Mouse (Mus musculus) hindbrain, embryonic 12.5 days (tissue): Measurements from ENCODE around the gene Ubl4b. TPM values are rescaled to one million over a fixed set of nuclear protein-coding genes. Genes with fewer than 3 reads are reported as not detected.
A peak's percentile ranks its signal among the peaks of the same experiment; 100 is the strongest.

Experiments
- ATAC-seq: fragments of 200-750 bp; cut with Nextera tagmentation; 2 replicates; pipeline ENCODE4 v1.8.0; 2017; ENCODE audit warnings: moderate TSS enrichment; ENCODE audit not compliant: low FRiP score
- H3K27ac ChIP-seq: fragments of 300-500 bp; sonication (generic); 2 replicates; pipeline ENCODE4 v1.5.1; 2016; ENCODE audit warnings: mild to moderate bottlenecking
- H3K27me3 ChIP-seq: fragments of 300-500 bp; sonication (generic); 2 replicates; pipeline ENCODE4 v1.6.1; 2016; ENCODE audit warnings: mild to moderate bottlenecking
- H3K36me3 ChIP-seq: fragments of 300-500 bp; sonication (generic); 2 replicates; pipeline ENCODE4 v1.6.1; 2016; ENCODE audit warnings: mild to moderate bottlenecking
- H3K4me1 ChIP-seq: fragments of 300-500 bp; sonication (generic); 2 replicates; pipeline ENCODE4 v1.6.1; 2016
- H3K4me2 ChIP-seq: fragments of 300-500 bp; sonication (generic); replicated peaks from 2 replicates; pipeline ENCODE4 v1.6.1; 2016; ENCODE audit warnings: mild to moderate bottlenecking
- H3K4me3 ChIP-seq: fragments of 300-500 bp; sonication (generic); 2 replicates; pipeline ENCODE4 v1.5.1; 2016; ENCODE audit warnings: mild to moderate bottlenecking
- H3K9ac ChIP-seq: fragments of 300-500 bp; sonication (generic); 2 replicates; pipeline ENCODE4 v1.6.1; 2016; ENCODE audit warnings: mild to moderate bottlenecking, moderate library complexity
- H3K9me3 ChIP-seq: fragments of 300-500 bp; sonication (generic); replicated peaks from 2 replicates; pipeline ENCODE4 v1.6.1; 2016; ENCODE audit warnings: mild to moderate bottlenecking
- WGBS: fragments of 180-500 bp; shearing (Covaris S2); methylation state at CpG from one replicate; pipeline ENCODE4 v1.1.7; 2016; 5-methylcytosine and 5-hydroxymethylcytosine counted together
- polyA plus RNA-seq: library from polyadenylated mRNA; unstranded; fragments of >200 nt; fragmentation: Nextera tagmentation; extraction: Ambion mirVana; gene quantifications from 2 replicates; pipeline ENCODE4 v1.2.1, GENCODE M21; 2016

Ubl4b gene
- not detected in 2 replicates for polyA plus RNA-seq

DNA sequence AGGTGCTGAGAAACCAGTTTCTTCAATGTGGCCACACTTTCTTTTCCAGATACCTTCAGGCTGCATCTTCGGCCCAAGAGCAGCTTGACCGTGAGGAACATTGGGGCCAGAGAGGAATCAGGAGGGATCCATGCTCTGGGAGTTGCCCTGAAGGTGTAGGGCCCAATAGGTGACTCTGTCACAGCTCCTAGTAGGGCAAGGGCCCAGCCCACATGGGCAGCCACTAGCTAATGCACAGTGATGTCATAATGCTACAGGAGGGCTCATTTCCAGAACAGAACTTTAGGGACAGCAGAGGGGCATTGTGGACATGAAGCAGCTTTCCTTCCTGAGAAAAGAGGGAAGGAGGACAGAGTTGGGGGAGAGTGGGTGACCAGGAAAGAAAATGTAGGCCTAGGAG, at the start of gene Ubl4b:
TSS of gene Ubl4b (minus strand) at position 232 of the 400 bp plus-strand sequence.
- Histone ChIP-seq H3K9ac (no peak within 1 kb of the TSS), H3K27me3 (no peaks in the 10 kb centered on the region; the same call in 1 of the 2 replicates), H3K36me3 (no peaks in the 10 kb centered on the region), H3K9me3 (no peaks in the 10 kb centered on the region), H3K4me2 (no peak within 1 kb of the TSS), H3K27ac (no peak within 1 kb of the TSS), H3K4me3 (no peak within 1 kb of the TSS), H3K4me1 (no peaks in the 10 kb centered on the region)
- WGBS, result 89% methylated on average over 2 of the region's 2 CpGs
- ATAC-seq, result no peak

GRCm38 (mm10) chr3:107600127-107600526, 45.3 kb upstream of the Ubl4b start:
- no peak overlapping the region for H3K27ac ChIP-seq
- 50% methylated on average over 6 of the region's 6 CpGs for WGBS
- no peak overlapping the region for H3K4me2 ChIP-seq
- peaks cover 78% of the 10 kb centered on the region for H3K27me3 ChIP-seq
- no peak for ATAC-seq
- no peak overlapping the region for H3K9ac ChIP-seq
- H3K4me1 ChIP-seq, result peaks cover 14% of the 10 kb centered on the region
- H3K4me3 ChIP-seq, result no peak overlapping the region
- H3K9me3 ChIP-seq, result no peaks in the 10 kb centered on the region
- no peaks in the 10 kb centered on the region for H3K36me3 ChIP-seq

DNA sequence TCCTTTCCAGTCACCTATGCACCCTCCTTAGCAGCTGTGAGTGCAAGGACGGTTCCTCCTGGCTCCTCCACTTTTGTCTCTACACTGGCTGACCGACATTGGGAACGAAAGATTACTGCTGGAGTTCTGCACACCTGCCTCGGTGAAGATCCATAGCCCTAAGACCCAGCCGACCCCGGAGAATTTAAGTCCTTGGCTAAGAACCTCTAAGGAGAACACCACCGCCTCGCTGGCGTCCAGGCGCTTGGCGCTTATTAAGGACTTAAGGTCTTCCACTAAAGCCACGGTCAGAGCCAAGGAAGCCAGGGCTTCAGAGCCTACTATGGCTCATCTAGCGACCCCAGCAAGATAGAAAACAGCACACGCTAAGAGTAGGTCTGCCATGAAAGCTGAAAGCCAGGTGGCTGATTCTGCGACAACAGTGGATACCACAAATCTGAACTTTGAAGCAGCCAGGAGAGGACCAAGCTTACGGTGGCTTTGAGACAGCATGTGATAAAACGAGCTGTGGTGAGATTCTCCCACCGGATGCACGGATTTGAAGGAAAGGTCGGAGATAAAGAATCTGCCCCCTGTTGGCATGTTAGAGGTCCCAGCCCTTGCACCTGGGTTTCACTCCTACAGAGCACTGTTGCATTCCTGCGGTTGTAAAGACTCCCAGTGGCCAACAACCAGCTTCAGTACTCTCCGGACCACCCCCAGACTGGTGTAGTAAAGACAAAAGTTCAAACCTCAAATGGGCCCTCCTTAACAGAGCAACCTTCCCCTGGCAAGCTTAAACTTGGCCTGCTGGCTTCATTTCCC, 42.9 kb upstream of the Ubl4b start:
- no peaks in the 10 kb centered on the region for H3K9me3 ChIP-seq
- H3K9ac ChIP-seq, result no peak overlapping the region
- 4% methylated on average over 22 of the region's 22 CpGs for WGBS
- no peak overlapping the region for H3K4me3 ChIP-seq
- H3K27me3 ChIP-seq, result peaks cover 92% of the 10 kb centered on the region
- no peak overlapping the region for H3K4me2 ChIP-seq
- no peak for ATAC-seq
- no peaks in the 10 kb centered on the region for H3K36me3 ChIP-seq
- no peak overlapping the region for H3K27ac ChIP-seq
- H3K4me1 ChIP-seq, result peaks cover 18% of the 10 kb centered on the region

DNA sequence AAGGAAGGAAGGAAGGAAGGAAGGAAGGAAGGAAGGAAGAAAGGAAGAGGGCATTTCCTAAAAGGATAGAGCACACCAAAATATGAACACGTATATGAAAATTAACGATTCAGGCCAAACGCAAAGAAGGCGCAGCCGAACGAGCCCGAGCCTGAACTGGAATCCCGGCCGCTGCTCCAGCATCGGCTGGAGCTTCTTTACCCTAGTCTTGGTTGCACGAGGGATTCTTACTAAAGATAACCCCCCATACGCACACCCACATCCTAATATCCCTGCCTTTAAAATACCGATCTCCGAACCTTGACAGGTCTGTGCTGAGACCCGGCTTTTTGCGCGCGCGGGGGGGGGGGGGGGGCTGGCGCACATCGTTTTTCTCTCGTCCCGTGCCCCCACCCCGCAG, 42.3 kb upstream of the Ubl4b start:
- peaks cover 18% of the 10 kb centered on the region for H3K4me1 ChIP-seq
- H3K9ac ChIP-seq, result no peak overlapping the region
- H3K4me2 ChIP-seq, result no peak overlapping the region
- H3K27me3 ChIP-seq, result peaks cover 93% of the 10 kb centered on the region
- H3K4me3 ChIP-seq, result no peak overlapping the region
- H3K9me3 ChIP-seq, result no peaks in the 10 kb centered on the region
- WGBS, result 2% methylated on average over 20 of the region's 24 CpGs
- ATAC-seq, result no peak
- no peaks in the 10 kb centered on the region for H3K36me3 ChIP-seq
- no peak overlapping the region for H3K27ac ChIP-seq

DNA sequence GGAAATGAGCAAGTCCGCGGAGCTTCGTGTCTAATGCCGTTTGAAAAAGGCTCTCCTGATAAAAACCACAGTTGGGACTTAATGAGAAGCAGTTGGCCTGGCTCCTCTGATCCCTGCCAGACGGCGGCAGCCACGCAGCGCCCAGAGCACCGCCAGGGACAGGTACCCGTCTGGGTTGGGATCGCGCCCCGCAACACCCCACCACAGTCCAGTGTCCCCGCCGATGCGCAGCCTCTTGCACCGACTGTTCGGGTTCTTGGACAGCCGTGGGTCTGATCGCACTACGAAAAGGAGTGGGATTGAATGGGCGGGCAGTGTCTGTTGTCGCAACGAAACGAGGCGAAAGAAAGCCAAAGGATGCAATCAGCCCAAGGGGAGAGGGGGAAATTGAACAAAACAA, 41.7 kb upstream of the Ubl4b start:
- peaks cover 95% of the 10 kb centered on the region for H3K27me3 ChIP-seq
- H3K36me3 ChIP-seq, result no peaks in the 10 kb centered on the region
- 0 out of 2 replicates have a peak overlapping the region, but pooled peaks have one; percentile 5 for H3K4me2 ChIP-seq
- no peak overlapping the region for H3K27ac ChIP-seq
- ATAC-seq, result no peak
- no peak overlapping the region for H3K9ac ChIP-seq
- no peaks in the 10 kb centered on the region for H3K9me3 ChIP-seq
- WGBS, result under 1% methylated on average over 26 of the region's 26 CpGs
- H3K4me1 ChIP-seq, result peaks cover 18% of the 10 kb centered on the region
- H3K4me3 ChIP-seq, result peak overlapping the region; percentile 18

- Histone ChIP-seq H3K9ac (no peak overlapping the region), H3K36me3 (no peaks in the 10 kb centered on the region), H3K4me2 (no peak overlapping the region; the same call in 1 of the 2 replicates), H3K9me3 (no peaks in the 10 kb centered on the region), H3K27ac (no peak overlapping the region), H3K4me3 (peak overlapping the region; percentile 37), H3K27me3 (peaks cover 94% of the 10 kb centered on the region), H3K4me1 (peaks cover 18% of the 10 kb centered on the region)
- no peak for ATAC-seq
- under 1% methylated on average over 34 of the region's 34 CpGs for WGBS
These were observed 41.1 kb upstream of the Ubl4b start for GRCm38 (mm10) chr3:107595938-107596461.

DNA sequence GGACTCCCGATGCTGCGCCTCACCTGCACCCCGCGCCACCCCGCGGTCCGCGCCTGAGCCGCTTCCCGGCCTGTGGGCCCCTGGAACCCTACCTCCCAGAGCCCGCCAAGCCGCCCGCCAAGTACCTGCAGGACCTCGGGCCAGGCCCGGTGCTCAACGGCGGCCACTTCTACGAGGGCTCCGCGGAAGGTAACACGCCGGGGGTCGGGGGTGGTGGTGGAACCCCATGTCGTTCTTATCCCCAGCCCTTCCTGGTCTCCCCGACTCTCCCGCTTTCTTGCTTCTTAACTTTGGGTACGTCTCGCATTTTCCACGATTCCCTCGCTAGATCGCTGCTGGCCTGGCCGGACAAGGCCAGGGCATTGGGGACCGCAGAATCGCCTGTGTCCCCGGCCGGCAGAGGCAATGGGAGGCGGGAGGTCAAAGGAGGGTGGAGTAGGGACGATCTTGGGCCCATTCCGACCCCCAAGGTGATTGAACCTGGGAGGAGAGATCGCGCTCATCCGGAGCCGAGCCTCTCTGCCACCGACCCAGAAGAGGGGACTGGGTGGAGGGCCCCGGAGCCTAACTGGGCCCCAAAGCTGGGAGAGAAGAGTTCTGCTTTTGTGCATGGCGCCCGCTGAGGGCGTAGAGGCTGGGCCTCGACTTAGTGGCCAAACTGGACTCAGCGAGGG, 40.5 kb upstream of the Ubl4b start:
- Histone ChIP-seq H3K27ac (no peak overlapping the region), H3K36me3 (no peaks in the 10 kb centered on the region), H3K27me3 (peaks cover 91% of the 10 kb centered on the region), H3K4me3 (peak overlapping the region; percentile 37), H3K4me2 (peak overlapping the region; percentile 66), H3K4me1 (peaks cover 18% of the 10 kb centered on the region), H3K9ac (peak overlapping the region; percentile 54), H3K9me3 (no peaks in the 10 kb centered on the region)
- 0 out of 2 replicates have a peak, but pooled peaks have one; percentile 10 for ATAC-seq
- WGBS, result under 1% methylated on average over 50 of the region's 50 CpGs

DNA sequence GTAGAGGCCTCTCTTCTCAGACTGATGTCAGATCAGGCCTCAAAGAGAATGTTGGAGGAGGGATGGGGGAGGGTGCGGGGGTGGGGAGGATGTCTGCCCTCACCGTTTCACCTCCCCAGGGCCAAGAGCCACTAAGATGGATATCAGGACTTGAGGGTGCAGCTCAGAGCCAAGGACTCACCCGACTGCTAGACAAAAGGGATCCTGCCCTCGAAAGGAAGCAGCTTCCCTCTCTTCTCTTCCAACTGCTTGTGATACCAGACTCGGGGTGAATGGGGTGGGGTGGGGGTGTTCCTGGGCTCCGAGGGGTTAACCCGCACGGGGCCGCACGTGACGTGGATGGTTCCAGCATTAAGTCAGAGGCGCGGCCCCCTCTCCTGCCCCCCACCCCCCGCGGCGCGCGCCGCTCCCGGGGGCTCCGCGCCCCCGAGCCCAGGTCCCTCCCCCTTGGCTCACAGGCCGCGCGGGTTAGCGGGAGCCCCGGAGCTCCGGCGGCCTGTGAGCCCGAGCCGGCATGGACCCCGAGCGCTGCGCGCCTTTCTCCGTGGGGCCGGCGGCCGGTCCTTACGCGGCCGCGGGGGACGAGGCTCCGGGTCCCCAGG, 39.9 kb upstream of the Ubl4b start, which contains the start of gene Alx3:
TSS of gene Alx3 (plus strand) at position 370 of the 602 bp plus-strand sequence.
- under 1% methylated on average over 37 of the region's 46 CpGs for WGBS
- H3K4me1 ChIP-seq, result peaks cover 18% of the 10 kb centered on the region
- peak within 1 kb of the TSS; percentile 37 for H3K4me3 ChIP-seq
- H3K9ac ChIP-seq, result peak within 1 kb of the TSS; percentile 54
- peak; percentile 30; the same call in 1 of the 2 replicates for ATAC-seq
- H3K9me3 ChIP-seq, result no peaks in the 10 kb centered on the region
- H3K36me3 ChIP-seq, result no peaks in the 10 kb centered on the region
- H3K4me2 ChIP-seq, result peak within 1 kb of the TSS; percentile 66
- H3K27ac ChIP-seq, result no peak within 1 kb of the TSS
- H3K27me3 ChIP-seq, result peaks cover 91% of the 10 kb centered on the region

GRCm38 (mm10) chr3:107593632-107594031, 38.8 kb upstream of the Ubl4b start:
- no peak overlapping the region for H3K4me3 ChIP-seq
- H3K27ac ChIP-seq, result no peak overlapping the region
- no peak overlapping the region for H3K4me2 ChIP-seq
- H3K4me1 ChIP-seq, result peaks cover 18% of the 10 kb centered on the region
- H3K9me3 ChIP-seq, result no peaks in the 10 kb centered on the region
- peaks cover 91% of the 10 kb centered on the region for H3K27me3 ChIP-seq
- ATAC-seq, result no peak
- 40% methylated on average over 2 of the region's 2 CpGs for WGBS
- no peak overlapping the region for H3K9ac ChIP-seq
- no peaks in the 10 kb centered on the region for H3K36me3 ChIP-seq

DNA sequence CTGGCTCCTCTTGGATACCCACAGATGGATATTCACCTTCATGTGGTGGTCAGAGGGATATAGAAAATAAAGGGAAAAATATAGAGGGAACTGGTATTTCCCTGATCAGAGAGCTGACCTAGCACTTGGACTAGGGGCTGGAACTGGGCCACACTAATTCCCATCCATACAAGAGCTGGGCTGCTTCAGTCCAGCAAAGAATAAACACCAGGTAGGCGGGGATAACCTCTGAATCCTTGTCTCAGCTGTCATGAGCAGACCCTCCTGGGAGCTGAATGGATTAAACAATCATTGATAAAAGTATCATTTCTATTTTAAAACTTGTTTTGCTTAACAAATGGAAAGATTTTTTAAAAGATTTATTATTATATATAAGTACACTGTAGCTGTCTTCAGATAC, 36.7 kb upstream of the Ubl4b start:
- H3K27me3 ChIP-seq, result peaks cover 95% of the 10 kb centered on the region
- peaks cover 16% of the 10 kb centered on the region for H3K4me1 ChIP-seq
- H3K9ac ChIP-seq, result no peak overlapping the region
- H3K36me3 ChIP-seq, result no peaks in the 10 kb centered on the region
- H3K9me3 ChIP-seq, result no peaks in the 10 kb centered on the region
- WGBS, result 58% methylated on average over 1 of the region's 1 CpGs
- H3K4me2 ChIP-seq, result no peak overlapping the region
- no peak overlapping the region for H3K27ac ChIP-seq
- no peak for ATAC-seq
- H3K4me3 ChIP-seq, result no peak overlapping the region

- Histone ChIP-seq H3K4me3 (no peak overlapping the region), H3K27me3 (peaks cover 94% of the 10 kb centered on the region), H3K4me2 (no peak overlapping the region), H3K4me1 (peaks cover 10% of the 10 kb centered on the region), H3K9ac (no peak overlapping the region), H3K9me3 (no peaks in the 10 kb centered on the region), H3K27ac (no peak overlapping the region), H3K36me3 (no peaks in the 10 kb centered on the region)
- 78% methylated on average over 6 of the region's 6 CpGs for WGBS
- no peak for ATAC-seq
These were observed 31.6 kb upstream of the Ubl4b start for GRCm38 (mm10) chr3:107586504-107586903.

- H3K36me3 ChIP-seq, result no peaks in the 10 kb centered on the region
- H3K27me3 ChIP-seq, result peaks cover 98% of the 10 kb centered on the region
- no peak overlapping the region for H3K27ac ChIP-seq
- H3K9ac ChIP-seq, result no peak overlapping the region
- no peak overlapping the region for H3K4me3 ChIP-seq
- H3K9me3 ChIP-seq, result no peaks in the 10 kb centered on the region
- ATAC-seq, result no peak
- no peak overlapping the region for H3K4me2 ChIP-seq
- H3K4me1 ChIP-seq, result peaks cover 10% of the 10 kb centered on the region
- WGBS, result 0% methylated on average over 1 of the region's 1 CpGs
These were observed 29.0 kb upstream of the Ubl4b start for GRCm38 (mm10) chr3:107583893-107584292.
